Mouse (Mus musculus) heart, embryonic 10.5 days (tissue): ENCODE measurements at regions not wholly inside any gene's neighbourhood (a gene's known extent, or its start where the extent isn't known, plus 50 kb on each side); places are given as distances from the start of the nearest gene placed in this dataset.

Experiments
- DNase-seq: peaks from one replicate; pipeline ENCODE4 v3.0.0-alpha.2; 2017; ENCODE audit warnings: low spot score
- H3K27ac ChIP-seq: fragments of 300-500 bp; sonication (generic); 2 replicates; pipeline ENCODE4 v1.5.1; 2016; ENCODE audit warnings: mild to moderate bottlenecking
- H3K27me3 ChIP-seq: fragments of 300-500 bp; sonication (generic); 2 replicates; pipeline ENCODE4 v1.6.1; 2016; ENCODE audit warnings: mild to moderate bottlenecking; ENCODE audit not compliant: poor library complexity, insufficient read depth, severe bottlenecking
- H3K36me3 ChIP-seq: fragments of 300-500 bp; sonication (generic); 2 replicates; pipeline ENCODE4 v1.6.1; 2016; ENCODE audit warnings: mild to moderate bottlenecking, moderate library complexity
- H3K4me1 ChIP-seq: fragments of 300-500 bp; sonication (generic); 2 replicates; pipeline ENCODE4 v1.6.1; 2016; ENCODE audit warnings: mild to moderate bottlenecking
- H3K4me3 ChIP-seq: fragments of 300-500 bp; sonication (generic); 2 replicates; pipeline ENCODE4 v1.5.1; 2016; ENCODE audit warnings: mild to moderate bottlenecking, moderate library complexity
- H3K9me3 ChIP-seq: fragments of 300-500 bp; sonication (generic); 2 replicates; pipeline ENCODE4 v1.6.1; 2016; ENCODE audit warnings: mild to moderate bottlenecking, moderate library complexity
- WGBS: fragments of 180-500 bp; shearing (Covaris S2); methylation state at CpG from one replicate; pipeline ENCODE4 v1.1.7; 2016; 5-methylcytosine and 5-hydroxymethylcytosine counted together

GRCm38 (mm10) chr8:109012655-109013054, 481.2 kb upstream of the Pmfbp1 start:
- Histone ChIP-seq H3K4me3 (no peak overlapping the region), H3K4me1 (no peaks in the 10 kb centered on the region), H3K27ac (no peak overlapping the region), H3K27me3 (no peaks in the 10 kb centered on the region), H3K9me3 (no peaks in the 10 kb centered on the region), H3K36me3 (no peaks in the 10 kb centered on the region)
- no peak for DNase-seq
- 64% methylated on average over 8 of the region's 8 CpGs for WGBS

GRCm38 (mm10) chr8:109013577-109013976, 480.2 kb upstream of the Pmfbp1 start:
- H3K27ac ChIP-seq, result no peak overlapping the region
- no peaks in the 10 kb centered on the region for H3K36me3 ChIP-seq
- H3K27me3 ChIP-seq, result no peaks in the 10 kb centered on the region
- no peaks in the 10 kb centered on the region for H3K4me1 ChIP-seq
- H3K4me3 ChIP-seq, result no peak overlapping the region
- DNase-seq, result no peak
- WGBS, result 66% methylated on average over 7 of the region's 7 CpGs
- no peaks in the 10 kb centered on the region for H3K9me3 ChIP-seq

- Histone ChIP-seq H3K9me3 (no peaks in the 10 kb centered on the region), H3K27ac (no peak overlapping the region), H3K4me3 (no peak overlapping the region), H3K4me1 (no peaks in the 10 kb centered on the region), H3K27me3 (no peaks in the 10 kb centered on the region), H3K36me3 (no peaks in the 10 kb centered on the region)
- DNase-seq, result no peak
- WGBS, result 60% methylated on average over 7 of the region's 7 CpGs
Observed at GRCm38 (mm10) chr8:109014746-109015145, 479.1 kb upstream of the Pmfbp1 start.

- no peak for DNase-seq
- Histone ChIP-seq H3K27ac (no peak overlapping the region), H3K9me3 (no peaks in the 10 kb centered on the region), H3K36me3 (no peaks in the 10 kb centered on the region), H3K4me1 (no peaks in the 10 kb centered on the region), H3K4me3 (no peak overlapping the region), H3K27me3 (no peaks in the 10 kb centered on the region)
- WGBS, result 78% methylated on average over 7 of the region's 7 CpGs
Observed at GRCm38 (mm10) chr8:109019565-109019964, 474.3 kb upstream of the Pmfbp1 start.

- H3K4me1 ChIP-seq, result no peaks in the 10 kb centered on the region
- H3K9me3 ChIP-seq, result no peaks in the 10 kb centered on the region
- no peak overlapping the region for H3K4me3 ChIP-seq
- H3K36me3 ChIP-seq, result no peaks in the 10 kb centered on the region
- no peaks in the 10 kb centered on the region for H3K27me3 ChIP-seq
- WGBS, result 85% methylated on average over 4 of the region's 4 CpGs
- no peak overlapping the region for H3K27ac ChIP-seq
- no peak for DNase-seq
Observed at GRCm38 (mm10) chr8:109020102-109020501, 473.7 kb upstream of the Pmfbp1 start.

GRCm38 (mm10) chr8:109027923-109028322, 465.9 kb upstream of the Pmfbp1 start:
- Histone ChIP-seq H3K4me3 (no peak overlapping the region), H3K9me3 (no peaks in the 10 kb centered on the region), H3K27ac (no peak overlapping the region), H3K36me3 (no peaks in the 10 kb centered on the region), H3K27me3 (no peaks in the 10 kb centered on the region), H3K4me1 (no peaks in the 10 kb centered on the region)
- no peak for DNase-seq
- WGBS, result 88% methylated on average over 8 of the region's 8 CpGs

- Histone ChIP-seq H3K27me3 (no peaks in the 10 kb centered on the region), H3K36me3 (no peaks in the 10 kb centered on the region)
- 82% methylated on average over 4 of the region's 4 CpGs for WGBS
Observed at GRCm38 (mm10) chr8:109053608-109054007, 440.2 kb upstream of the Pmfbp1 start.

GRCm38 (mm10) chr8:109059152-109059551, 434.7 kb upstream of the Pmfbp1 start:
- Histone ChIP-seq H3K9me3 (no peaks in the 10 kb centered on the region), H3K27ac (no peak overlapping the region), H3K36me3 (no peaks in the 10 kb centered on the region), H3K27me3 (no peaks in the 10 kb centered on the region), H3K4me3 (no peak overlapping the region), H3K4me1 (no peaks in the 10 kb centered on the region)
- 75% methylated on average over 5 of the region's 5 CpGs for WGBS
- no peak for DNase-seq

More at GRCm38 (mm10) chr8:109053608-109054007, 440.2 kb upstream of the Pmfbp1 start:
- no peak overlapping the region for H3K27ac ChIP-seq
- H3K4me1 ChIP-seq, result no peaks in the 10 kb centered on the region
- 0 out of 2 replicates have a peak, but pooled peaks cover 5% of the 10 kb centered on the region for H3K9me3 ChIP-seq
- no peak for DNase-seq
- no peak overlapping the region for H3K4me3 ChIP-seq

GRCm38 (mm10) chr8:109062376-109062775, 431.5 kb upstream of the Pmfbp1 start:
- no peak overlapping the region for H3K27ac ChIP-seq
- no peak overlapping the region for H3K4me3 ChIP-seq
- H3K9me3 ChIP-seq, result no peaks in the 10 kb centered on the region
- H3K4me1 ChIP-seq, result no peaks in the 10 kb centered on the region
- no peaks in the 10 kb centered on the region for H3K27me3 ChIP-seq
- no peak for DNase-seq
- no peaks in the 10 kb centered on the region for H3K36me3 ChIP-seq

- DNase-seq, result no peak
- 83% methylated on average over 4 of the region's 4 CpGs for WGBS
- Histone ChIP-seq H3K27ac (no peak overlapping the region), H3K36me3 (no peaks in the 10 kb centered on the region), H3K4me3 (no peak overlapping the region), H3K4me1 (0 out of 2 replicates have a peak, but pooled peaks cover 5% of the 10 kb centered on the region), H3K27me3 (no peaks in the 10 kb centered on the region), H3K9me3 (no peaks in the 10 kb centered on the region; the same call in 1 of the 2 replicates)
Observed at GRCm38 (mm10) chr8:109073715-109074114, 420.1 kb upstream of the Pmfbp1 start.

GRCm38 (mm10) chr8:109075006-109075405, 418.8 kb upstream of the Pmfbp1 start:
- no peaks in the 10 kb centered on the region for H3K27me3 ChIP-seq
- H3K4me1 ChIP-seq, result 0 out of 2 replicates have a peak, but pooled peaks cover 5% of the 10 kb centered on the region
- no peaks in the 10 kb centered on the region; the same call in 1 of the 2 replicates for H3K9me3 ChIP-seq
- no peaks in the 10 kb centered on the region for H3K36me3 ChIP-seq
- DNase-seq, result peak; percentile 79
- H3K27ac ChIP-seq, result no peak overlapping the region
- 13% methylated on average over 12 of the region's 12 CpGs for WGBS
- peak overlapping the region; percentile 55 for H3K4me3 ChIP-seq

- H3K9me3 ChIP-seq, result no peaks in the 10 kb centered on the region; the same call in 1 of the 2 replicates
- H3K27ac ChIP-seq, result no peak overlapping the region
- no peaks in the 10 kb centered on the region for H3K27me3 ChIP-seq
- H3K4me1 ChIP-seq, result 0 out of 2 replicates have a peak, but pooled peaks cover 5% of the 10 kb centered on the region
- peaks cover 2% of the 10 kb centered on the region; the same call in 1 of the 2 replicates for H3K36me3 ChIP-seq
- no peak for DNase-seq
- H3K4me3 ChIP-seq, result no peak overlapping the region
- WGBS, result 62% methylated on average over 6 of the region's 6 CpGs
Observed at GRCm38 (mm10) chr8:109079223-109079622, 414.6 kb upstream of the Pmfbp1 start.

GRCm38 (mm10) chr8:109081295-109081694, 412.5 kb upstream of the Pmfbp1 start:
- Histone ChIP-seq H3K9me3 (no peaks in the 10 kb centered on the region; the same call in 1 of the 2 replicates), H3K36me3 (peaks cover 2% of the 10 kb centered on the region; the same call in 1 of the 2 replicates), H3K27ac (no peak overlapping the region), H3K4me3 (no peak overlapping the region), H3K4me1 (no peaks in the 10 kb centered on the region; the same call in 1 of the 2 replicates), H3K27me3 (no peaks in the 10 kb centered on the region)
- no peak for DNase-seq
- WGBS, result 81% methylated on average over 5 of the region's 5 CpGs

- WGBS, result 91% methylated on average over 7 of the region's 7 CpGs
- H3K36me3 ChIP-seq, result peaks cover 2% of the 10 kb centered on the region; the same call in 1 of the 2 replicates
- H3K27ac ChIP-seq, result no peak overlapping the region
- H3K4me3 ChIP-seq, result no peak overlapping the region
- no peak for DNase-seq
- no peaks in the 10 kb centered on the region for H3K27me3 ChIP-seq
- H3K4me1 ChIP-seq, result no peaks in the 10 kb centered on the region; the same call in 1 of the 2 replicates
- no peaks in the 10 kb centered on the region for H3K9me3 ChIP-seq
Observed at GRCm38 (mm10) chr8:109085134-109085533, 408.7 kb upstream of the Pmfbp1 start.
